Mouse (Mus musculus) G1E (cell line): ENCODE measurements around the gene Btnl1.

Experiments used
- GATA1 ChIP-seq: IDR thresholded peaks from 2 replicates; pipeline ENCODE4 v1.6.1; 2012; ENCODE audit warnings: borderline replicate concordance, low read length, inconsistent platforms, mixed read lengths
- POLR2AphosphoS5 ChIP-seq: IDR thresholded peaks from 2 replicates; pipeline ENCODE4 v1.6.1; 2012; ENCODE audit warnings: low read depth, low read length, inconsistent platforms; ENCODE audit not compliant: insufficient replicate concordance

DNA sequence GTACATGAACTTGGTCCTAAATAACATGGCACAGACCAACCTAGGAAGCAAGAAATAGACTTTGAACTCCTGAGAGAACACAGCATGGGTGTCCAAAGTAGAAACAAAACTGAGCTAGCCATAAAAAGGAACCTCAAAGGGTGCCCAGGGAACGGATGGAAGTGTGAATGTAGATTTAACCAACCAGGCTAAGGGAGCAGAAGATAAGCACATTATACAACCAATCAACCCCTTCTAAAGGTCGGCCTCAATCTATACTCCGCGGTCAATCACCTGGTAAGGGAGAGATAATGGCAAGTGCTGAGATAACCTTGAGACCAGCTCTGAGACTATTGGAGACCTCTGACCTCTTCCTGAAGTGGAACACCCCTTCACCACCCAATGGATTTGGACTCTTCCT lies 6.4 kb upstream of the Btnl1 start:
- no peak for TF ChIP-seq GATA1
- no peak for TF ChIP-seq POLR2AphosphoS5
